Mouse (Mus musculus) limb, embryonic 14.5 days (tissue): ENCODE results near the gene Olfm2. TPM values are rescaled to one million over a fixed set of nuclear protein-coding genes. Genes with fewer than 3 reads are reported as not detected.
A peak's percentile ranks its signal among the peaks of the same experiment; 100 is the strongest.

ENCODE experiments used
- ATAC-seq: fragments of 200-750 bp; cut with Nextera tagmentation; 2 replicates; pipeline ENCODE4 v1.8.0; 2017; ENCODE audit warnings: low read depth, moderate number of reproducible peaks, moderate TSS enrichment; ENCODE audit not compliant: low FRiP score
- DNase-seq: peaks from one replicate; pipeline ENCODE4 v3.0.0-alpha.2; 2015; ENCODE audit warnings: low spot score
- H3K27ac ChIP-seq: fragments of 300-500 bp; sonication (generic); replicated peaks from 2 replicates; pipeline ENCODE4 v1.5.1; 2014; ENCODE audit warnings: low read depth, mild to moderate bottlenecking, low read length, moderate library complexity, mixed read lengths
- H3K27me3 ChIP-seq: fragments of 300-500 bp; sonication (generic); 2 replicates; pipeline ENCODE4 v1.6.1; 2014; ENCODE audit warnings: low read length, mixed read lengths; ENCODE audit not compliant: control insufficient read depth, insufficient read depth
- H3K36me3 ChIP-seq: fragments of 300-500 bp; sonication (generic); 2 replicates; pipeline ENCODE4 v1.6.1; 2014; ENCODE audit warnings: mild to moderate bottlenecking, low read length, moderate library complexity, mixed read lengths; ENCODE audit not compliant: control insufficient read depth, insufficient read depth
- H3K4me1 ChIP-seq: fragments of 300-500 bp; sonication (generic); 2 replicates; pipeline ENCODE4 v1.6.1; 2014; ENCODE audit warnings: antibody characterized with exemption, low read length, mixed read lengths; ENCODE audit not compliant: control insufficient read depth, insufficient read depth
- H3K4me2 ChIP-seq: fragments of 300-500 bp; sonication (generic); replicated peaks from 2 replicates; pipeline ENCODE4 v1.6.1; 2014; ENCODE audit warnings: low read depth, mild to moderate bottlenecking, low read length, moderate library complexity; ENCODE audit not compliant: severe bottlenecking
- H3K4me3 ChIP-seq: fragments of 300-500 bp; sonication (generic); replicated peaks from 2 replicates; pipeline ENCODE4 v1.5.1; 2014; ENCODE audit warnings: low read length
- H3K9ac ChIP-seq: fragments of 300-500 bp; sonication (generic); 2 replicates; pipeline ENCODE4 v1.6.1; 2014; ENCODE audit warnings: mild to moderate bottlenecking, low read depth, low read length, moderate library complexity; ENCODE audit not compliant: severe bottlenecking
- H3K9me3 ChIP-seq: fragments of 300-500 bp; sonication (generic); 2 replicates; pipeline ENCODE4 v1.6.1; 2016; ENCODE audit warnings: low read length; ENCODE audit not compliant: control insufficient read depth
- POLR2A ChIP-seq: fragments of 200-500 bp; IDR thresholded peaks from 2 replicates; pipeline ENCODE4 v1.8.0; 2012; ENCODE audit warnings: inconsistent platforms, mild to moderate bottlenecking, moderate library complexity, borderline replicate concordance; ENCODE audit not compliant: insufficient read depth, insufficient read length; ENCODE audit errors: extremely low read depth
- WGBS: fragments of 180-500 bp; shearing (Covaris S2); extraction: QIAGEN DNeasy Blood & Tissue Kit; methylation state at CpG from one replicate; pipeline ENCODE4 v1.1.7; 2014; 5-methylcytosine and 5-hydroxymethylcytosine counted together
- polyA plus RNA-seq, 2 experiments: library from polyadenylated mRNA; depleted of rRNA in 1 of 2; stranded (reverse) in 1 of 2; unstranded in 1 of 2; fragments of >200 nt; fragmentation: Nextera tagmentation in 1 of 2; extraction: Ambion mirVana in 1 of 2; gene quantifications; 2 replicates each; pipeline versions ENCODE4 v1.2.1 to v1.2.3; 2012 to 2014

The Olfm2 gene
- polyA plus RNA-seq, 2 experiments = 4.8 to 6.9 TPM

GRCm38 (mm10) chr9:20761388-20761787 is 15.2 kb upstream of the Olfm2 start:
- no peak for ATAC-seq
- Histone ChIP-seq H3K4me3 (no peak overlapping the region), H3K9me3 (no peaks in the 10 kb centered on the region), H3K27me3 (no peaks in the 10 kb centered on the region), H3K36me3 (no peaks in the 10 kb centered on the region), H3K4me2 (no peak overlapping the region), H3K4me1 (no peaks in the 10 kb centered on the region), H3K9ac (no peak overlapping the region), H3K27ac (no peak overlapping the region)
- TF ChIP-seq POLR2A = no peak
- DNase-seq = no peak
- 64% methylated on average over 3 of the region's 3 CpGs for WGBS

- DNase-seq (peak; percentile 51), ATAC-seq (no peak)
- H3K27ac ChIP-seq = no peak overlapping the region
- no peaks in the 10 kb centered on the region for H3K36me3 ChIP-seq
- no peak overlapping the region for H3K4me2 ChIP-seq
- no peak overlapping the region for H3K4me3 ChIP-seq
- H3K9me3 ChIP-seq = no peaks in the 10 kb centered on the region
- TF ChIP-seq POLR2A = no peak
- no peaks in the 10 kb centered on the region for H3K4me1 ChIP-seq
- 49% methylated on average over 12 of the region's 12 CpGs for WGBS
- H3K27me3 ChIP-seq = no peaks in the 10 kb centered on the region
- no peak overlapping the region for H3K9ac ChIP-seq
Observed at GRCm38 (mm10) chr9:20760813-20761212, 14.7 kb upstream of the Olfm2 start.

GRCm38 (mm10) chr9:20758896-20759295 is 12.7 kb upstream of the Olfm2 start:
- Histone ChIP-seq H3K4me3 (no peak overlapping the region), H3K36me3 (no peaks in the 10 kb centered on the region), H3K27ac (no peak overlapping the region), H3K9ac (no peak overlapping the region), H3K27me3 (no peaks in the 10 kb centered on the region), H3K9me3 (no peaks in the 10 kb centered on the region), H3K4me1 (no peaks in the 10 kb centered on the region), H3K4me2 (no peak overlapping the region)
- DNase-seq (no peak), ATAC-seq (no peak)
- TF ChIP-seq POLR2A = no peak
- WGBS = 85% methylated on average over 6 of the region's 6 CpGs

GRCm38 (mm10) chr9:20758243-20758642 is 12.1 kb upstream of the Olfm2 start:
- DNase-seq = no peak

GRCm38 (mm10) chr9:20757087-20757955 is 11.2 kb upstream of the Olfm2 start:
- H3K9me3 ChIP-seq = no peaks in the 10 kb centered on the region
- H3K36me3 ChIP-seq = no peaks in the 10 kb centered on the region
- H3K4me2 ChIP-seq = no peak overlapping the region
- no peaks in the 10 kb centered on the region for H3K4me1 ChIP-seq
- no peaks in the 10 kb centered on the region for H3K27me3 ChIP-seq
- H3K4me3 ChIP-seq = no peak overlapping the region
- H3K27ac ChIP-seq = no peak overlapping the region
- DNase-seq = peak; percentile 77
- ATAC-seq = no peak
- no peak for TF ChIP-seq POLR2A
- 64% methylated on average over 6 of the region's 6 CpGs for WGBS
- no peak overlapping the region for H3K9ac ChIP-seq

More at GRCm38 (mm10) chr9:20758243-20758642, 12.1 kb upstream of the Olfm2 start:
- 66% methylated on average over 2 of the region's 2 CpGs for WGBS
- no peak for TF ChIP-seq POLR2A
- H3K4me2 ChIP-seq = no peak overlapping the region
- no peak for ATAC-seq
- no peak overlapping the region for H3K4me3 ChIP-seq
- no peaks in the 10 kb centered on the region for H3K9me3 ChIP-seq
- no peaks in the 10 kb centered on the region for H3K4me1 ChIP-seq
- no peaks in the 10 kb centered on the region for H3K36me3 ChIP-seq
- no peak overlapping the region for H3K27ac ChIP-seq
- H3K9ac ChIP-seq = no peak overlapping the region
- H3K27me3 ChIP-seq = no peaks in the 10 kb centered on the region
